Mouse (Mus musculus) heart, postnatal 36 days (tissue): ENCODE measurements around the gene Tra2b. TPM values are rescaled to one million over a fixed set of nuclear protein-coding genes. Genes with fewer than 3 reads are reported as not detected.
A peak's percentile ranks its signal among the peaks of the same experiment; 100 is the strongest.
"Not testable (repeated sequence)": the region's sequence is repeated elsewhere in the genome, so short reads cannot be mapped to it uniquely, and the experiment has no call there.

Source experiments
- DNase-seq, 2 experiments: peaks; one replicate each; pipeline ENCODE4 v3.0.0; 2021 to 2022
- intact Hi-C: fragments of 180-260 bp; cut with DNase I; formaldehyde crosslinking; loops from one replicate; pipeline ENCODE4 v1.15.1; 2025
- total RNA-seq, 2 experiments: library from RNA; stranded (reverse); gene quantifications; 2 replicates each; pipeline ENCODE4 v1.2.3; 2021

The Tra2b gene
- 10 to 100 TPM; 45.5 TPM for total RNA-seq

DNA sequence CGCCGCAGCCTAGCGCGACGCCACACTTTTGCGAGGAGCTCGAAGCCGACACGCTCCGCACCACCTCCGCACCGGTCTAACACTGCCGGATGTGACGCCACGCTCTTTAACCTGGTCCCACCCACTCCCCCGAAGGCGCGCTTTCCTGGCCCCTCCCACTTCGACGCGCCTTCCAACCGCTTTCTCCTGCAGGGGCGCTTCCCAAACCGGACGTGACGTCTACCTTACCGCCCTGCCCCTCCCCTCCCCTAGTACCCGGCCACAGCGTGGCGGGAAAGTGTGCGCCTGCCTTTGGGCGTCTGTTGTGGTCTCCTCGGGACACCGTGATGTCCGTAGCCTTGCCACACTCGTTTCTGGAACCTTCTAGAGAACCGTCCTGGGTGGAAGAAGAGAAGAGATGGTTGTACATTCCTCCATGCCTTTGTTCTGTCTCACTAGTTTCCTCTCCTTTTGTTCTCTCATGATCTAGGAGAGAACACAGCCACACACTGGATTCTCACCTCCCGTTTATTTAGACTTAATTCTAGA is at the start of gene Tra2b:
TSS of gene Tra2b (minus strand) at position 157 of the 528 bp plus-strand sequence.
- DNase-seq, result peak; percentile 96
- intact Hi-C loops, result loop anchor here (2.0 to 5.0 kb wide), 4 partner anchors 104 to 841 kb away; partner anchors contain the start of genes Dnajb11, Eif4a2, Igf2bp2 and Tbccd1

DNA sequence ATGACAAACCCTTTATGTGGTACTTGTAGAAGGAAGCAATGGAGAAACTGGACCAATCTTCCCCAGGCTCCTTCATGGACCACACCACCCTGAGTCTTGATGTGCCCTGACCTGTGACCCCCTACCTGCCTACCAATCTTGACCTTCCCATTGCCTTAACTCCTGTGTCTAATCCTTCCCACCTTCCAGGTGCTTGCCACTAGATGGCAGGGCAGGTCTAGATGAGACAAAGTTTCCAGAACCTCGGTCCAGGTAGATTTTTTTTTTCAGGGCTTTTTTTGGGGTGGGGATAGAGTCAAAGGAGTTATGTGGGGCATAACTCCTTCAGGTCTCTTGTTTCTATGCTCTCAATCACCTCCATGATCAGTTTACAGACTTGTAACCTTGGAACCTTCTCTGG is 44.8 kb upstream of the Tra2b start:
- intact Hi-C loops, result loop anchor here (2.0 kb wide), 1 partner anchor 238 kb away; no protein-coding TSS in a partner anchor
- peak; percentile 15 to 32 for DNase-seq

DNA sequence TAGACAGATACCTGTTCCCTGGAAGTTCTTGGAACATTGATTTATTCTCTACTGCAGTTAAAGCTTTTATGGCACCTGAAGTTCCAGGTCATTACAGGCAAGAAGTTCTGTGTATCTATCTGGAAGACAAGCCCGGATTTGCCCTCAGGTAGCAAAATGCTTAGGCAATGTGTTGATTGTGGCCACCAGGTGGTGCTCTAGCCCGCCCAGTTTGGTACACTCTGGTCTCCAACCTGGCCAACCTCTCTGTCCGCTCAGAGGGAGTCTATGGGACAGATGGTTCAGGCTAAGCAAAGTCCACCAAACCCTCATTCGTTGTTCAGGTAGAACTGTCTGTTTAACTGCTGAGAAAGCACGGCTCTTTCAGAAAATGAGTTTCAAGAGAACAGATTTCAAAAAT is 36.8 kb upstream of the Tra2b start:
- intact Hi-C loops, result loop anchor here (1.0 to 2.0 kb wide), 3 partner anchors 246 to 505 kb away; no protein-coding TSS in a partner anchor

DNA sequence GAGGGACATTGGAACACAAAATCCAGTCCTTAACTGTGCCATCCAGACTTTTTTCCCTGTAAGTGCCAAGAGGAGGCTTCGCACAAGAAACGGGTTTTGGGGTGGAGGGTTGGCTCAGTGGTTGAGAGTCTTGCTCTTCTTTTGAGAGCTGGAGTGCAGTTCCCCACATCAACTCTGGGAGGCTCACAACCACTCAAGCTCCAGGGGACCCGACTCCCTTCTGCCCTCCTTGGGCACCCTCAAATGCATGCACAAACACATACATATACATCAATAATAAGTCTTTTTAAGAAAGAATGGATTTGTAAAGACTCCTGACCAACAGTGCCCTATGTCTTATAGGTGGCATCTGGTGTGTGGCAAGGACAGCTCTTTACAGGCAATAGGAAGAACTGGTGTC is 35.6 kb upstream of the Tra2b start:
- intact Hi-C loops, result no loop called here
- no peak for DNase-seq

More for the DNA sequence above, 36.8 kb upstream of the Tra2b start:
- DNase-seq, result peak; percentile 73 to 82

- DNase-seq, result no peak
- intact Hi-C loops, result no loop called here
These were observed 31.1 kb upstream of the Tra2b start for GRCm38 (mm10) chr16:22296901-22297300.

DNA sequence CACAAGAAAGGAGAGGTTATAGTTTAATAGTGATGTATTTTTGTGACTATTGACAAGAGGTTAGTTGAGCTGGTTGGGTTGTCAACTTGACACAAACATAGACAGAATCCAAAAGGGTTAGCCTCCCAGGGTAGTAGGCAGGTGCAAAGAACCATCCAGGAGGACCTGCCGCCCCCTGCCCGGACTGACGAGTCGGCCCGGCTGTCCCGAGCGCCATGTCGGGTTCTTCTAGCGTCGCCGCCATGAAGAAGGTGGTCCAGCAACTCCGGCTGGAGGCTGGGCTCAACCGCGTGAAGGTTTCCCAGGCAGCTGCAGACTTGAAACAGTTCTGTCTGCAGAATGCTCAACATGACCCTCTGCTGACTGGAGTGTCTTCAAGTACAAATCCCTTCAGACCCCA is 29.0 kb upstream of the Tra2b start:
- intact Hi-C loops, DNase-seq: not testable (repeated sequence)

- intact Hi-C loops, result no loop called here
- no peak for DNase-seq
These were observed 27.8 kb upstream of the Tra2b start for GRCm38 (mm10) chr16:22293600-22293999.

- intact Hi-C loops, result no loop called here
- no peak for DNase-seq
These were observed 26.6 kb upstream of the Tra2b start for GRCm38 (mm10) chr16:22292394-22292793.

DNA sequence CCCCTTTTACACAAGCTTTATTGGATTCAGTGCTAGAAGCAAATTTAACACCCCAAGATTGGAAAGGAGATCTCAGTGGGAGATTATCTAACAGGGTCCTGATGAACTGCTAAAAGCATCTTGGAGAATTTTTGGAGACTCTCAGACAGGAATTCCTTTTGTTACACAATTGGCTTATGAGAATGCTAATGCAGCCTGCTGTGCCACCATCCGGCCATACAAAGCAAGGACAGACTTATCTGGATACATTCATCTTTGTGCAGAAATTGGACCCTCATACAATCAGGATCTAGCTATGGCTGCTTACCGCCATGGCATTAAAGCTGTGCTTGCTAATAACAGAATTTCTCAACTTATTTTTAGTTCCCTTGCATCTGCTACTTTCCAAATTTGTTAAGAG is 23.8 kb upstream of the Tra2b start:
- intact Hi-C loops, result loop anchor here (2.0 kb wide), 1 partner anchor 183 kb away; no protein-coding TSS in a partner anchor
- DNase-seq, result no peak

GRCm38 (mm10) chr16:22286996-22287395 is 21.2 kb upstream of the Tra2b start:
- DNase-seq, result no peak
- intact Hi-C loops, result no loop called here

DNA sequence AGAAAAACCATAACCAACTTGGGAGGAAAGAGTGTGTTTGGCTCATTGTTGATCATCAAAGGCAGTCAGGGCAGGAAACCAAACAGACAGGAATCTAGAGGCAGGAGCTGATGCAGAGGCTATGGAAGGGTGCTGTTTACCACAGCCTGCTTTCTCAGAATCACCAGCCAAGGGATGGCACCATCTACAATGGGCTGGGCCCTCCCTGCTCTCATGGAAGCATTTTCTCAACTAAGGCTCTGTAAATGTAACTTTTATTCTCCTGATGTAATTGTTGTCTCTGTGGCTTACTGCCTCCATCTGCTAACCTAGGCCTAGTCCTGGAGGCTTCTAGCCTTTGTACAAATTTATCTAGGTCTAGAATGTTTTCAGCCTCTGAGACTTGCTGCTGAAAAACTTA is 10.7 kb upstream of the Tra2b start:
- no peak for DNase-seq
- intact Hi-C loops, result no loop called here

DNA sequence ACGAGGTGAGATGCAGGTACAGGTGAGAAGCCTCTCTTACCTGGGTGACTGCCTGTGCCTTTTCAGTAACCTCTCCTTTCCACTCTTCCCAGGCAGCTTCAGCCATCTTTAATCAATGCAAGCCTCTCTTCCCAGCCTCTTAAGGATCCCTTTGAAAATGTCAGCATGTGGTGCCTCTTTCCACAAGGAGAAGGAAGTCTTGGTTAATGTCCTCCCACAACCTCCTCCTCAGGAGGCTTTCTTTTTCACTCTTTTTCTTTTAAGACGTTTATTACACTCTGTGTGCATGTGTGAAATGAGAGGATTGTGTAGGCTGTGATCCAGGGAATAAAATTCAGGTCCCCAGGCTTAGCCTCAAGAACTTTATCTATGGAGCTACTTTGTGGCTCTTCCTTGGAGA is 9.3 kb upstream of the Tra2b start:
- no peak for DNase-seq
- intact Hi-C loops, result no loop called here

GRCm38 (mm10) chr16:22270491-22270890 is 4.7 kb upstream of the Tra2b start:
- intact Hi-C loops, result no loop called here
- no peak for DNase-seq

DNA sequence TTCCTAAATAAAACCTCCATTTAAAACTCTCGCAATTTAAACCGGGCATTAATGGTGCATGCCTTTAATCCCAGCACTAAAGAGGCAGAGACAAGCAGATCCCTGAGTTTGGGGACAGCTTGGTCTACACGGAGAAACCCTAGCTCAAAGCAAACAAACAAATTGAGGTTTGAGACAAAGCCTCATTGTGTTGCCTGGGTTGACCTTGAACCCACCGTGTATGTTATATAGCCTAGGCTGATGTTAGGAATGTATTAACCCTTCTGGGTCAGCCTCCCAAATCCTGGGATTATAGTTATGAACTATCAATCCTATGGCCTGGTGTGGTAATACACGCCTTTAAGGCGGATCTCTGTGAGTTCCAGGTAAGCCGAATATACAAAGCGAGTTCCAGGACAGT is 579 bp upstream of the Tra2b start:
- no peak for DNase-seq
- intact Hi-C loops, result loop anchor here (2.0 to 5.0 kb wide), 4 partner anchors 104 to 841 kb away; partner anchors contain the start of genes Dnajb11, Eif4a2, Igf2bp2 and Tbccd1

DNA sequence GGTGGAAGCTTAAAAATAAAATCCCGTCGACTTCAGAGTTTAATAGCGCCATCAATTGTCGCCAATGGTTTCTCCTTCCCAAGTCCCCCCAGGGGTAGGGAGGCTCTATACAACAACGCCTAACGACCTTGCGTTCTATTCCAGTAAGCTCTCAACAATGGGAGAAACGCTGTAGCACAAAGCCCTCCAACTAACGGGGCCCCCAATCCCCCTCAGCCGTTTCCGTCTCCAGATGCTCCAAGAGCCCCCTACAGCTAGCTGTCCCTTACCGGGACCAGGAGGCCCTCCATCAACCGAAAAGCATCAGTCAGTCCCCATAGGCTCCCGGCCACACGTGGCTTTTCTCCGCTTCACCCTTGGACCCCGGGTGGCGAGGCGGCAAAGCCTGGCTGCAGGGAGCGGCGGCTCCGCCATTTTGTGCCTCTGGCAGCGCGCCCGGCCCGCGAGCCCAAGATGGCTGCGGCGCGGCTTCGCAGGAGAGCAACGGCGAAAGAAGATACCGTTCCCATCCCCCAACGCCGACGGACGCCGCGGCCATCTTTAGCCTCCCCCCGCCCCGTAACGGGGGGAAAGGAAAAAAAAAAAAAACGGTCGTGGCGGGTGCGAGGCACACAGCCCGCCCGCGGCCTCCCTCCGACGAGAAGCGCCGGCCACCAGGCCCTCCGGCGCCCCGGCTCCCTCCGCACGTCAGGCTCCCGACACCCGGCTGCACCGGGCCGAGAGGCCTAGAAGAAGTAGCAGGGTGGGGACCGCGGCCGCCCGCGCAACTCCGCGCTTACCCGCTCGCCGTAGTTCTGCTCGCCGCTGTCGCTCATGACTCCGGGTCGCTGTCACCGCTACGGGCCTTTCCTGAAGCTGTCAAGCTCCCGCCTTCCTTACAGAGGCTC is 600 bp downstream of the Tra2b start:
- intact Hi-C loops, result loop anchor here (5.0 kb wide), 3 partner anchors 103 to 842 kb away; partner anchors contain the start of genes Dnajb11, Eif4a2, Igf2bp2 and Tbccd1
- DNase-seq, result peak; percentile 90

GRCm38 (mm10) chr16:22264232-22264961 is 1.4 kb downstream of the Tra2b start:
- DNase-seq, result no peak
- intact Hi-C loops, result no loop called here

- DNase-seq, result no peak
- intact Hi-C loops, result no loop called here
These were observed 2.7 kb downstream of the Tra2b start for GRCm38 (mm10) chr16:22263124-22263523.

DNA sequence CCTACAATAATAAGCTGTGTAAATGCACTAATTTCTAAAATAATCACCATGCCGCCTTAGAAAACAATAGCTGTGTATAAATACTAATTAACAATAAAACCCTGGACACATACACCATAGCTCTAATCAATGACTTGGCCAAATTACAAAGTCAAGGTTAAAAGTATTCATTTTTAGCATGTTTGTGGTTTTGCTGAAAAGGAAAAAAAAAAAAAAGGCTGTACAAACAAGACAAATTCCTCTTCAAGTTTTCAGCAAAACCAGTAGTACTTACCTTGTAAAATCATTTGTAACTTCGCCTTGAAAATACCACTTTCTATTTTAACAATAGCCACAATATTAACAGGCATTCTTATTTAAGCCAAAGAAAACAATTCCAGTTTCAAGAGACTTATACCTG is 4.2 kb downstream of the Tra2b start:
- DNase-seq, result no peak
- intact Hi-C loops, result no loop called here

- no peak for DNase-seq
- intact Hi-C loops, result no loop called here
These were observed 5.2 kb downstream of the Tra2b start for GRCm38 (mm10) chr16:22260423-22261143.

DNA sequence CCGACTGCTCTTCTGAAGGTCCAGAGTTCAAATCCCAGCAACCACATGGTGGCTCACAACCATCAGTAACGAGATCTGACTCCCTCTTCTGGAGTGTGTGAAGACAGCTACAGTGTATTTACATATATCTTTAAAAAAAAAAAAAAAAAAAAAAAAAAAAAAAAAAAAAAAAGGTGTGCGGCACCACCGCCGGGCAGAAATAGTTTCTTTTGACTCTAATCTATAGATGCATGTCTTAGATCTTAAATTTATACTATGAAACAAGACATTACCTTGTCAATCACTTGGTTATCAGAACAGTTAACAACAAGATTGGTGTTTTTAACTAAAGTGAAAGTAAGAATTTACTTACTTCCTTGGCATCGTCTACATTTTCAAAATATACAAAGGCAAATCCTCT is 13.6 kb downstream of the Tra2b start:
- DNase-seq, result not testable (repeated sequence)

More for the DNA sequence above, 13.6 kb downstream of the Tra2b start:
- intact Hi-C loops, result loop anchor here (10.0 kb wide), 1 partner anchor 1547 kb away; no protein-coding TSS in a partner anchor
